ENCODE assay signal across 8 mouse cellular contexts in the genomic region with DNA sequence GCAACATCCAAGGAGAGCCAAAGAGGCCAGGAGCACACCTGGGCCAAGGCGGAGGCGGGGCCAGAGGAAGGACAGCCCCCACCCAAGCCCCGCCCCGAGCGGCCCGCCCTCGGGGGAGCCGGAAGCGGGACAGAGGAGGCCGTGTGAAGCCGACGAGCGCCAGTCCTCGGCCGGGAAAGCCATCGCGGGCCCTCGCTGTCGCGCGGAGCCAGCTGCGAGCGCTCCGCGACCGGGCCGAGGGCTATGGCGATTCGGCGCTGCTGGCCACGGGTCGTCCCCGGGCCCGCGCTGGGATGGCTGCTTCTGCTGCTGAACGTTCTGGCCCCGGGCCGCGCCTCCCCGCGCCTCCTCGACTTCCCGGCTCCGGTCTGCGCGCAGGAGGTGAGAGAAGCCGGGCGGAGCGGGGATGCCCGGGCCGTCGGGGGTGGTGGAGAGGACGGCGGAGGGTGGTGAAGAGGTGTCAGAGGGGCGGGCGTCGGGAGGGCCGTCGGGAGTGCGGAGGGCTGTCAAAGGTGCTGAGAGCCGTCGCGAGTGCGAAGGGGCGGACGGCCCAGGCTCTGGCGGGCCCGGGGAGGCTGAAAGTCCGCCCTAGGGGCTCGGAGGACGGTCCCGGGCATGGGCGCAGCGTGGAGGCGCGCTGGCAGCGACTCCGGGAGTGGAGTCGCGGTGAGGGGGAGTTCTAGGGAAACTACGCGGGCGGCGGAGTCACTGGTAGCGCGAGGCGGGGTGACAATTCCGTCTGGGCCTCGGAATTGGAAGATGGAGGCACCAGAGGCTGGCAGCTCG. TPM values are rescaled to one million over a fixed set of nuclear protein-coding genes. Genes with fewer than 3 reads are reported as not detected.
A peak's percentile ranks its signal among the peaks of the same experiment; 100 is the strongest.
DNase-seq lines count a peak whose midpoint lies in the region; ATAC-seq and TF ChIP-seq lines count a peak whose summit lies in the region.

A gene (plus strand): TSS at position 162 of the 786 bp plus-strand sequence.

- H3K4me1 ChIP-seq in intestine, embryonic 14.5 days (replicated peaks; ENCODE audit: control insufficient read depth, insufficient read depth, low read length) = peaks cover 12% of the 10 kb centered on the region
- H3K4me1 ChIP-seq in liver, embryonic 13.5 days (replicated peaks) = peaks cover 52% of the 10 kb centered on the region
- 0 out of 2 replicates have a peak, but pooled peaks cover 7% of the 10 kb centered on the region for H3K4me1 ChIP-seq in stomach, embryonic 16.5 days (ENCODE audit: control insufficient read depth, insufficient read depth, low read length)

- peak; percentile 93 for ATAC-seq in intestine, embryonic 14.5 days (replicated peaks; ENCODE audit: low FRiP score, low TSS enrichment, low read depth)
- peak; percentile 88 for ATAC-seq in liver, embryonic 13.5 days (ENCODE audit: low read depth)
- ATAC-seq in stomach, embryonic 16.5 days (ENCODE audit: insufficient read depth, low FRiP score) = peak; percentile 92

- DNase-seq in left cerebral cortex, adult 2 months (ENCODE audit: extremely low spot score in 1 of 2, low spot score in 2 of 2) = peak; percentile 53 to 70
- no peak for DNase-seq in left cerebral cortex, adult 9 months (ENCODE audit: low spot score in 2 of 2)
- peak; percentile 55 to 64 for DNase-seq in cerebellum, postnatal 14 days
- peak; percentile 71 for DNase-seq in gastrocnemius, postnatal 25 days
- peak; percentile 86 for DNase-seq in intestine, embryonic 14.5 days (ENCODE audit: low spot score)
- peak; percentile 78 for DNase-seq in liver, embryonic 13.5 days
- peak; percentile 91 for DNase-seq in naive thymus-derived CD4-positive, alpha-beta T cell, adult 2 months (ENCODE audit: low read depth)

- peak within 1 kb of the TSS; percentile 65 for H3K4me2 ChIP-seq in intestine, embryonic 14.5 days (ENCODE audit: low read length)
- peak within 1 kb of the TSS; percentile 99 for H3K4me2 ChIP-seq in liver, embryonic 13.5 days
- H3K4me2 ChIP-seq in stomach, embryonic 16.5 days (ENCODE audit: low read depth, low read length) = peak within 1 kb of the TSS; percentile 57

- WGBS in intestine, embryonic 14.5 days = under 1% methylated on average over 79 of the region's 90 CpGs
- under 1% methylated on average over 89 of the region's 90 CpGs for WGBS in liver, embryonic 13.5 days (ENCODE audit: insufficient replicate concordance)
- under 1% methylated on average over 86 of the region's 90 CpGs for WGBS in stomach, embryonic 16.5 days

- H3K36me3 ChIP-seq in intestine, embryonic 14.5 days (ENCODE audit: control insufficient read depth, insufficient read depth, low read length) = no peaks in the 10 kb centered on the region
- H3K36me3 ChIP-seq in liver, embryonic 13.5 days = no peaks in the 10 kb centered on the region
- no peaks in the 10 kb centered on the region for H3K36me3 ChIP-seq in stomach, embryonic 16.5 days (ENCODE audit: control insufficient read depth, insufficient read depth, low read length)

- TF ChIP-seq CTCF in left cerebral cortex, adult 2 months (IDR thresholded peaks at IDR 0.05) = no peak

- intact Hi-C loops in left cerebral cortex, adult 2 months (cut with DNase I) = no loop called here

- peak within 1 kb of the TSS; percentile 58 for H3K9ac ChIP-seq in intestine, embryonic 14.5 days (ENCODE audit: low read length)
- peak within 1 kb of the TSS; percentile 87 for H3K9ac ChIP-seq in liver, embryonic 13.5 days
- peak within 1 kb of the TSS; percentile 79 for H3K9ac ChIP-seq in stomach, embryonic 16.5 days (ENCODE audit: low read length)

- peak within 1 kb of the TSS; percentile 70 for H3K4me3 ChIP-seq in left cerebral cortex, adult 2 months
- peak within 1 kb of the TSS; percentile 56 for H3K4me3 ChIP-seq in intestine, embryonic 14.5 days (ENCODE audit: low read depth, low read length)
- H3K4me3 ChIP-seq in liver, embryonic 13.5 days (replicated peaks) = peak within 1 kb of the TSS; percentile 83
- peak within 1 kb of the TSS; percentile 70 for H3K4me3 ChIP-seq in stomach, embryonic 16.5 days (replicated peaks; ENCODE audit: low read length)

- peaks cover 41% of the 10 kb centered on the region for H3K27me3 ChIP-seq in intestine, embryonic 14.5 days (replicated peaks; ENCODE audit: control insufficient read depth, insufficient read depth, low read length)
- H3K27me3 ChIP-seq in liver, embryonic 13.5 days = peaks cover 16% of the 10 kb centered on the region
- H3K27me3 ChIP-seq in stomach, embryonic 16.5 days (ENCODE audit: control insufficient read depth, insufficient read depth, low read length) = peaks cover 15% of the 10 kb centered on the region; the same call in 1 of the 2 replicates

- no peaks in the 10 kb centered on the region for H3K9me3 ChIP-seq in intestine, embryonic 14.5 days (ENCODE audit: control insufficient read depth, low read length)
- no peaks in the 10 kb centered on the region for H3K9me3 ChIP-seq in liver, embryonic 13.5 days (replicated peaks)
- no peaks in the 10 kb centered on the region for H3K9me3 ChIP-seq in stomach, embryonic 16.5 days (replicated peaks; ENCODE audit: control insufficient read depth, low read length)

- H3K27ac ChIP-seq in left cerebral cortex, adult 2 months = peak within 1 kb of the TSS; percentile 73
- no peak within 1 kb of the TSS for H3K27ac ChIP-seq in intestine, embryonic 14.5 days (ENCODE audit: low read depth)
- H3K27ac ChIP-seq in liver, embryonic 13.5 days = peak within 1 kb of the TSS; percentile 74
- no peak within 1 kb of the TSS for H3K27ac ChIP-seq in stomach, embryonic 16.5 days (ENCODE audit: low read length)

RNA-seq across cellular contexts. Expression of the gene that starts here (rescaled TPM):
- 10 to 100 TPM; 14.8 to 19.7 TPM for total RNA-seq in left cerebral cortex, adult 2 months (2021)
- total RNA-seq in gastrocnemius, postnatal 25 days (2021) = 1 to 10 TPM; 1.2 to 1.4 TPM
- polyA plus RNA-seq in intestine, embryonic 14.5 days (2014; fragmentation: Nextera tagmentation; extraction: Ambion mirVana) = 2.1 and 2.8 TPM in 2 replicates
- polyA plus RNA-seq in liver, embryonic 13.5 days (2015; fragmentation: Nextera tagmentation; extraction: Ambion mirVana) = 9.3 and 10.8 TPM in 2 replicates
- polyA plus RNA-seq in stomach, embryonic 16.5 days (2015; fragmentation: Nextera tagmentation; extraction: Ambion mirVana) = 7.7 and 8.5 TPM in 2 replicates

Comparison
In these comparisons a context has a peak if more than half of its experiments do, and no peak if none do; other contexts are left out.
1. RNA of the gene that starts here (total RNA-seq): 14.8 to 19.7 TPM in left cerebral cortex, adult 2 months; 1.2 to 1.4 TPM in gastrocnemius, postnatal 25 days; every median in the first group is over 4 times any median in the second.
2. DNase-seq: peak in left cerebral cortex, adult 2 months (2 of 2), cerebellum, postnatal 14 days (2 of 2), gastrocnemius, postnatal 25 days (single experiment), intestine, embryonic 14.5 days (single experiment), liver, embryonic 13.5 days (single experiment) and naive thymus-derived CD4-positive, alpha-beta T cell, adult 2 months (single experiment); none in left cerebral cortex, adult 9 months (0 of 2).
3. H3K27ac ChIP-seq: peak in left cerebral cortex, adult 2 months (single experiment) and liver, embryonic 13.5 days (single experiment); none in intestine, embryonic 14.5 days (single experiment) and stomach, embryonic 16.5 days (single experiment).
4. Peak in every context shown above with its lines, with median percentiles within 50 percentile points of each other: H3K4me3 ChIP-seq, ATAC-seq, H3K4me2 ChIP-seq and H3K9ac ChIP-seq.